Mouse (Mus musculus) T-helper 1 cell (primary cell): Measurements from ENCODE around the gene Nup43.

Experiments
- in situ Hi-C: fragments of 300-600 bp; cut with MboI, MseI; formaldehyde crosslinking; loops from one replicate; pipeline ENCODE4 v1.15.1; 2025; ENCODE audit warnings: high pct_unique_total_duplicates

Gene Nup43

GRCm38 (mm10) chr10:7682249-7682648, 14.9 kb downstream of the Nup43 start:
- in situ Hi-C loops: no loop called here

DNA sequence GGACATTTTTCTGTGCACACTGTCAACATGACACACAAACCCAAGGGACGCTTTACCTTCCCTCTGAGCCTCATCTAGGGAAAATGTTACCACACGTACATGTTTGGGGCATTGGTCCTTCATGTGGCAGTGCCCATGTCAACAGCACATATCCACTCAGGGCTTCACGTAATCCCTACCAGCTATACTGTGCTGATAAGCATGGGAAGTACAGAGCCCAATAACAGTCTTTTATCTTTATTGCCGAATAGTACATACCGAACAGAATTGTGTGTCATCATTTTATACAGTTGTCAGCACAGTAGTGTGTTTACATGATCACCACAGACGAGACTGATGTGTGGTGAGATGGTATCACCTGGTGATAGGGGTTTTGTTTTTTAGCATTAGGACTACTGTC, 19.6 kb downstream of the Nup43 start:
- in situ Hi-C loops: no loop called here

GRCm38 (mm10) chr10:7695286-7695685, 28.0 kb downstream of the Nup43 start:
- in situ Hi-C loops: no loop called here

DNA sequence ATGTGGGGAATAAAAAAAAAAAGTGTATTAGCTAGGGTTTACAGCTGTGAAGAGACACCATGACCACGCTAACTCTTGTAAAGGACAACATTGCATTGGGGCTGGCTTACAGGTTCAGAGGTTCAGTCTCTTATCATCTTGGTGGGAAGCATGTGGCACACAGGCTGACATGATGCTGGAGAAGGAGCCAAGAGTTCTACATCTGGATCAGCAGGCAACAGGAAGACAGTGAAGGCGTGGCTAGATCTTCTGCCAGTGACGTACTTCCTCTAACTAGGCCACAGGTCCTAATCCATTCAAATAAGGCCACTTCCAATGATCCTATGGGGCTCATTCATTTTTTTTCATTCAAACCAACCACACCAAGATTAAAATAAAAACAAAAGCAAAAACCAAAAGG, 32.8 kb downstream of the Nup43 start:
- in situ Hi-C loops: no loop called here

DNA sequence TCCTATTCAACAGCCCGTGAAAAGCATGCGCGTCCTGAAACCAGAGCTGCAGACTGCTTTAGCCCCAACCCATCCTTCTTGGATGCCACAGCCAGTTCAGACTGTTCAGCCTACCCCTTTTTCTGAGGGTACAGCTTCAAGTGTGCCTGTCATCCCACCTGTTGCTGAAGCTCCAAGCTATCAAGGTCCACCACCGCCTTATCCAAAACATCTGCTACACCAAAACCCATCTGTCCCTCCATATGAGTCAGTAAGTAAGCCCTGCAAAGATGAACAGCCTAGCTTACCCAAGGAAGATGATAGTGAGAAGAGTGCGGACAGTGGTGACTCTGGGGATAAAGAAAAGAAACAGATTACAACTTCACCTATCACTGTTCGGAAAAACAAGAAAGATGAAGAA, 35.3 kb downstream of the Nup43 start:
- in situ Hi-C loops: no loop called here

DNA sequence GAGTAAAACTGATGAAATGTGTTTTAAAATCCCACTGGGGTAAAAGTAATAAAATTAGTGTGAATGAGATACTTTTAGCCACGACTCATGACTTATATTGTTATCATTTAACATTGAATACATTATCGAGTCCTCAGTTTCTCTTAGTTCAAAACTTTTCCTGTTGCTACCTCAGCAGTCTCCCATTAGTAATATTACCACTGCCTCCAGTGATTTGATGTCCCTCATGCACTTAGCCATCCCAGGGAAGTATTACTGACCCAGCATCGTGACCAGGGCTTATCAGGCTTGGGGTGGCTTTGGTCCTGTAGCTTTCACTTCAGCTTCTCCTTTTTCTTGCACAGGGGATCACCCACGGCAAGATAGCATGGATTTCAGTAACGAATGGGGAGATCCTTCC, 42.8 kb downstream of the Nup43 start:
- in situ Hi-C loops: no loop called here

- in situ Hi-C loops: no loop called here
Measured at GRCm38 (mm10) chr10:7712506-7712905, 45.2 kb downstream of the Nup43 start.

- in situ Hi-C loops: no loop called here
Measured at GRCm38 (mm10) chr10:7715056-7715455, 47.8 kb downstream of the Nup43 start.

DNA sequence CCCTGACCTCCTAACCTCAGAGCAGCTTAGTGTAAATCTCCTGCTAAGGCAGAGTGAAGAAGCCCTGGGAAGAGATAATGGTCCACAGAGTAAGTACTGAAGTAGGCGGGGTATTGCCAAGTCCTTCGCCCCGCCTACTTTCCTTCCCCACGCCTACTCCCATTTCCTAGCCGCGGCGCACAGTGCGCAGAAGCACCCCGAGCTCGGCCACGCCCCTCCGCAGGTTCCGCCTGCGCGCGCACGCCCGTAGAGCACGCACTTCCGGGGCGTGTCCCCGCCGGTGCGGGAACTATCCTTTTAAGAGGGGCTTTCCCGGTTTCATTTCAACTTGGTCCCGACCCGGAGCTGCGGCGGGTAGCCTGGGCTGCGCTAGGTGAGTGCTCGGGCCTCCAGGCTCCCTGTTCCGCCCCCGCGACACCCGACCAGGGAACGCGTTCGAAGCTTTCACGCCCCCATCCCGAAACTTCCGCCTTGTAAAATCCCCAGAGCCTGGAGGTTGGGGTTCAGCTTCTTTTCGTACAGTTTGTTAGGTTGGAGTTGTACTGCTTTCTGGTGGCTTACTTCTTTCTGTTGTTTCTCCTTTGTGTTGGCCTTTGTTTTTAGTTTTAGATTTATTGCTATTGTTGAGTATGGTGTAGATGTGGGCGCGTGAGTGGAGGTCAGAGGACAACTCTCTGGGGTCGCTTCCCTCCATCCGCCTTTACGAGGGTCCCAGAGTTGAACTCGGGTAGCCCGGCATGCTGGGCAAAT, 58.6 kb downstream of the Nup43 start, which contains the start of gene Katna1:
Gene Katna1 (plus strand): TSS at position 250 of the 750 bp plus-strand sequence.
- in situ Hi-C loops: loop anchor here (10.0 kb wide), 1 partner anchor 231 kb away; no protein-coding TSS in a partner anchor

GRCm38 (mm10) chr10:7726501-7726812, 59.2 kb downstream of the Nup43 start:
- in situ Hi-C loops: loop anchor here (10.0 kb wide), 1 partner anchor 232 kb away; no protein-coding TSS in a partner anchor

- in situ Hi-C loops: loop anchor here (10.0 kb wide), 1 partner anchor 232 kb away; no protein-coding TSS in a partner anchor
Measured at GRCm38 (mm10) chr10:7727011-7727410, 59.7 kb downstream of the Nup43 start.
